Mouse (Mus musculus) cerebellum, adult 2 months (tissue): Measurements from ENCODE around the gene Hoxb8.

ENCODE experiments used
- CTCF ChIP-seq: fragments of 200-500 bp; IDR thresholded peaks from 2 replicates; pipeline ENCODE4 v1.5.1; 2011; ENCODE audit warnings: low read depth, mild to moderate bottlenecking, control low read depth, low read length, moderate library complexity, borderline replicate concordance; ENCODE audit not compliant: insufficient read depth
- POLR2A ChIP-seq: fragments of 200-500 bp; IDR thresholded peaks from 2 replicates; pipeline ENCODE4 v1.6.1; 2011; ENCODE audit warnings: low read length, control low read depth, borderline replicate concordance; ENCODE audit not compliant: insufficient read depth

DNA sequence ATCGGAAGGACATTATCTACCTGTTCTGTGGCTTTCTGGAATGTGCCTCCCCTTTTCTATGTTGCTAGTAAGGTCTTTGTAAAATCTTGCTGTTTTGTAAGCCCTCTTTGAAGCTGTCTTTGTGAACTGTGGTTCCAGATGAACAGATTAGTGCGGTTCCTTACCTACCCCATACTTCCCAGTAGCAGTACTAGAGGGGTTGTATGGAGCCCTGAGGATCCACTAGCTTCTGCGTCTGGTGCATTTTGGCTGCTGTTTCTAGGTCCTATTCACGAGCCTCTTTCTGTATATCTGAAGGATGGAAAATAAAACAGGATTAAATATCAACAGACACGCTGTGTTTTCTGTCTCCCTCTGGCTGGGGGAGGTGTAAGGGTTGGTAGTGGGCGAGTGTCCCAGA lies 8.1 kb downstream of the Hoxb8 start:
- no peak for TF ChIP-seq CTCF
- TF ChIP-seq POLR2A, result no peak
